Mouse (Mus musculus): ENCODE measurements around the gene Irf1.

Gene Irf1

DNA sequence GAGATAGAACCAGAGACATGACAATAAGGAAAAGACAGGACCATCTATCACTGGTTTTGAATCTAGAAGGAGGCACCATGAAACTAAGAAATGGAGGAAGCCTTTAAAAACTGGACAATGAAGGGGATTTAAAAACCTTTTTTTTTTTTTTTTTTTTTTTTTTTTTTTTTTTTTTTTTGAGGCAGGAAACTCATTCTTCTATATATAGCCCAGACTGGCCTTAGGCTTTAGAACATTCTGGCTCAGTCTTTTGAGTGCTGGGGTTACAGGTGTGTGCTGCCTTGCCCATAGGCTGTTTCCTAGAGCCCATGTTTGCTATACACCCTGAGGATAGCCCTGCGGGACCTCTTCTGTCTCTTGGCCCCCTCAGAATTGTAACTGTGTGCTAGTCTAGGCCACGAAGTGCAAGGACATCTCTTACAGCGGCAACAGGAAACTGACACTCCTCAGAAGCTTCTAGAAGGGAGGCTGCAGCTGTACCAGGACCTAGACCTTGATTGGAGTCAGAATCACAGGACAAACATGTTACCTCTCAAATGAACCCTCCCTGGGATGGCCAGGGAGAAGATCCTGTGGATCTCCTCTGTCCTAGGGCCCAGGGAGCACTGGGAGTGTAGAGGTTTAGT is 15.6 kb downstream of the Irf1 start:
- no peak for DNase-seq

DNA sequence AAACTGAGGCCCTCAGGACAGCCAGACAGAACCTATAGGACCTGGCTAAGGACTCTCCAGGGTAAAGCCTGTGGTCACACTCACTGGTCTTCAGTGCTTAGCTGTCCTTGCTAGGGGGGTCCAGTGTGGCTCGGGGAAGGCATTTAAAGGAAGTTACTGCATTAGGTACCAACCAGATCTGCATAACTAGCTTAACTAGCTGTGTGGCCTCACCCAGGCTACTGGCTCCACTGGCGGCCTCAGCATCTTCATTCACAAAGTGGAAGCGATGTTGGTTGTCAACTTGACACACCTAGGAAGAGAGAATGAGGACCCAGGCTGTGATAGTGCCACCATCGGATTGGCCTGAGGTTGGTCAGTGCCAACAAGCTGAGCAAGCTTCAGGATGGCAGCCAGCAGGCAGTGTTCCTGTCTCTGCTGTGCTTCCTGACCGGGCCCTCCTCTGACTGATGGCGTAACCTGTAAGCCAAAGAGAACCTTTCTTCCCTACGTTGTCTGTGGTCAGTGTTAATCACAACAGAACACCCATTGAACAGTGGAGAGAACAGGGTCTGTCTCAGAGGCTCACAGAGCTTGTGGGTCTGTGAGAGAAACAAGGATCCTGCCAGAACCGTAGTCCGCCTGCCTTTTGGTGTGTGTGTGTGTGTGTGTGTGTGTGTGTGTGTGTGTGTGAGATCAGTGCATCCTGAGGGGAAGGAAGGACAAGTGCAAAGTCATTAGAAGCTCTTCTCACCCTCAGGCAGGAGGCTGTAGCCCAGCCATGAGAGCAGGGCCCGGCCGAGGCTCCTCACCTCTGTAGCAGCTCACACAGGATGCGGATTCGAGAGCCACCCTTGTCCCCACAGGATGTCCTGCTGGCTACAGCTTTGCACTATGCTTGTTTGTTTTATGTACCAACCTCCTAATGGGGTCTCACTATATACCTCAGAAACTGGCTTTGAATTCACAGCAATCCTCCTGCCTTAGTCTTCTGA is 16.5 kb downstream of the Irf1 start:
- DNase-seq, result peak; percentile 73

DNA sequence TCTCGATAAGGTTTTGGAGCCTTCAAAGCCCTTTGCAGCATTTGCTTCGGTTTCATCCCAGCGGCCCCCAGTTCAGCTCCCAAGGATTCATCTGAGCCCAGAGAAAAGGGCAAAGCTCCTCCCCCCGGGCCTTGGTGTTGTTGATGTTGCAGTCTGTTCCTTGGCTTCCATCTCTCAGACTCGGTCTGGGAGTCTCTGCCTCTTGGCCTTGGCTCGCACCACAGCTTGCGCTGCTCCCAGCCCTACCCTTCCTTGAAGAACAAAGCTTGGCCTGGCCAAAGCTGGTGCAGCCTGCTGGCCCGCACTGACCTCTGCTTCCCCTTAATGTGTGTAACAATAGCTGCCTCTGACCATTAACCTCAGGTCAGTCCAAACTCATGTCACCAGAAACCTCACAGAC is 18.4 kb downstream of the Irf1 start:
- peak; percentile 92 for DNase-seq

DNA sequence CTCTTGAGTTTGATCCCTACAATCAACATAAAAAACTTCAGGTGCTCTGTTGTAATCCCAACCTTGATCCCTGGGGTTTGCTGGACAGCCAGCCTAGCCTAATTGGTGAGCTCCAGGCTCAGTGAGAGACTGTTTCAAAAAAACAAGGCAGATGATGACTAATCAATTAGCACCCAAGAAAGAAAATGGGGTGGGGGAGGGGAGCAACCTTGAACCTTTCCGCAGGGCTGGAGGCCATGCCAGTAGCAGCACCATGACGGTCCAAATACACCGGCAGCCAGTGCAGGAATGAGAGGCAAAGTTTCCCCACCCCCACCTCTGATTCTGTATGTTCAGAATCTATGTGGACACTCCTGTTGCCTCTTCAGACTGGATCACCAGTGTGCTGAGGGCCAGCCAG is 19.5 kb downstream of the Irf1 start:
- no peak for DNase-seq

DNA sequence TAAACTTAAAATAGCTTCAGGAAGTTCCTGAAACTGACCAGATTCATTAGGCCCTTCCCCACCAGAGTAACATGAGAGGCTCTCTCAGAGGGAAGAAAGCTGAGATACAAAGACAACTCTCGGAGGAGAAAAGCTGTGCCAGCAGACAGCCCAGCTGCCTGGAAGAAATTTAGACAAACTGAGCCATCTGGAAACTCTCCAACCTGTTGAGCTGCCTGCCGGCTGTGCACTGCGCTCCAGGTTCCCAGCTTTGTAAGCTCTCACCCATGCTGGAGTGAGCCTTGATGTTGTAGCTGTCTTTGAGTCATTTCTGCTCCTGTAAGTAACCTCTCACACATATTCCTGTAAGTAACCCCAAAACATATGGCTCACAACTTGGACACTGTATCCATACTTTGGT is 23.2 kb downstream of the Irf1 start:
- no peak for DNase-seq

DNA sequence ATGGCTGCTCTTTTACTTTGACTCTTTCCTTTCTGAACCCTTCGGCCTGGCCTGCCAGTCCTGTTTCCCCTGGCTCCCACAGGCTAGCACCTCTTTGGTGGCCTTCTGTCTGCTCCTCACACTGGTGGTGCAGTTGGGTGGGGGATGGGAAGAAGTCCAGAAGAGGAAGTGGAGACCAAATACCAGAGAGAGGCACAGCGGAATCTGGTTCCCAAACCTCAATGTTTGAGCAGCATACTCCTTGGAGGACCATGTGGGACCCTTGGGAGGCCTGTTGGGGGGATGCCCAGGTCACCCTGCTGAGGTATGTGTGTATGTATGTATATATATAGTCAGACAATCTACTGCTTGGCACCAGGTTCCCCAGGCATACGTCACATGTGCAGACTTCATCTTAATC is 24.2 kb downstream of the Irf1 start:
- peak; percentile 51 for DNase-seq

DNA sequence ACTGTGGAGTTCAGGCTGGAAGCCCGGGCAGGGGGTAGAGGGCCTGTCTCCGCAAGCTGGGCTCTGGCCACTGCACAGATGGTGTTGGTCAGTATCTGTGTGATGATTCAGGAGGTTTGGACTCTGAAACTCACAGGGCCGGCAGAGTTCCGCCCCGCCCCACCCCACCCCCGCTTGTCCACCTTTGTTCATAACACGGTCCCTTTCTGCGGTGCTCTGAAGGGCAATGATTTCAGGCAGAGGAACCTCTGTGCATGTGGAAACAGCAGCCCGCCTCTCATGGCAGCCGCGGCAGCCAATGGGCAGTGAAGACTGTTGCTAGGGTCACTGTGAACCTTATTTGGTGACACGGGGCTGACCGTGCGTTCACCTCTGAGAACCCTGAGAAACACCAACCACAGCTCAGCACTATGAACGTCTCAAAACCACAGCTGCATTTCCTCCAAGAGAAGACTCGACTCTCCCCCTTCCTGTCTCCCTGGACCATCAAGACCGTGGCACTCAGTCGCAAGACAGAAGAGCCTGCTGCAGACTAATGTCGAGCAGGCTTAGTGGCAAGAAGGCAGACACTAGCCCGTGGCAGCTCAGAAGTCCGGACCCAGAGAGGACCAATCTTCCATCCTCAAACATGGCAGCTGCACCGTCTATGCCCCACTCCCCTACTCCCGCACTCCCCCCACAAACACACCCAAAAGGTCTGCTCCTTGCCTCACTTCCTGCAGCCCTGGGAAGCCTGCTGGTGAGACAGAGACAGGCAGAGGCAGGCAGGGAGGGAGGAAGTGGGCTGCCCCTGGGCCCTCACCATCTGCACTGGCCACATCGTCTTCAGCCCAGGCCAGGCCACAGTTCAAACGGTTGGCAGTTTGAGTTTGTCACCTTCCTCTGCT is 25.1 kb downstream of the Irf1 start:
- peak; percentile 84 for DNase-seq

DNA sequence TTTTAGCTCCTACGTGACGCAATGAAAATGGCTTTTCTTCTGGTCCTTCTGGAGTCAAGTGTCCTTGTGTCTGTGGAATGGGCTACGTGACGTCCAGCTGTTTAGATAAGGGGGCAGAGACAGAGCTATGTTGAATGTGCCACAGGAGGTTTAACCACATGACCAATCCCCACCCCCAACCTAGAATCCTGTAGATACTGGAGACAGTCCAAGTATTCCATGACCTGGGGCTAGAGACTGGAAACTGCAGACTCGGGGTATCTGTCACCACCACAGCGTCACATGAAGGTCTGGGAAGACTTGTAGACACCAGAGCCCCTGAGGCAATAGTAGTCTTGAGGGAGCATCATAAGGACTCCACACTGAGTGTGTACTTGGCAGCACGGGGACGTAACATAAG is 26.0 kb downstream of the Irf1 start:
- no peak for DNase-seq

DNA sequence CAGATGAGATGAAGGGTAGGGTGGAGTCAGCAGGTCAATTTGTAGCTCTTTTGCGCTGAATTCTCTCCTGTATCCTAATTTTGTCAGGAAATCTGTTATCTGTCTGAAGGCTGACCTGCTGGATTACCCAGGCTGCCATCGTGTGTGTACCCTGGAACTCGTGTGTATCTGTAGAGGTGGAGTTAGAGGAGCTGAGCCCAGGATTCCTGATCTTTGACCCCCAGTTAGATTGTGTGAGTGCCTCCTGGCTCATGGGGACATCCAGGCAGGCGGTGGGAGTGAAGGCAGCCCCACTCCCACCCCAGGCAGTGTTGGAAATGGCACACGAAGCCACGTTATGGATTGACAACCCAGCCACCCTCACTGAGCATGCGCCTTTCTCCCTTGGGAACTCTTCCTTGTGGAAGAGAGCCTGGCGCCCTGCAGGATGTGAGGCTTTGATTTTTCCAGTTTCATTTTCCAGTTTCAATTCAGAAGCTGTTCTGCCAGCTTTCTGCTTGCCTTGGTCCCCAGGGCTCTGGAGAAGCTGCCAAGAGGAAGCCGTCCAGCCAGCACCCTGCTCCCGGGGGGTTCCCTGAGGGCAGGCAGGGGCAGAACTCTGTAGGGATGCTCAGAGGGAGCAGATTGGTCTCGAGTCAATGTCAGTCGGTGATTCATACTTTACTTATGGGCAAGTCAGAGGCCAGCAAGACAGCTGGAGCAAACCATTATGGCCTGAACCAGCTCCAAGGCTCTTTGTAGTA is 26.8 kb downstream of the Irf1 start:
- peak; percentile 89 for DNase-seq

DNA sequence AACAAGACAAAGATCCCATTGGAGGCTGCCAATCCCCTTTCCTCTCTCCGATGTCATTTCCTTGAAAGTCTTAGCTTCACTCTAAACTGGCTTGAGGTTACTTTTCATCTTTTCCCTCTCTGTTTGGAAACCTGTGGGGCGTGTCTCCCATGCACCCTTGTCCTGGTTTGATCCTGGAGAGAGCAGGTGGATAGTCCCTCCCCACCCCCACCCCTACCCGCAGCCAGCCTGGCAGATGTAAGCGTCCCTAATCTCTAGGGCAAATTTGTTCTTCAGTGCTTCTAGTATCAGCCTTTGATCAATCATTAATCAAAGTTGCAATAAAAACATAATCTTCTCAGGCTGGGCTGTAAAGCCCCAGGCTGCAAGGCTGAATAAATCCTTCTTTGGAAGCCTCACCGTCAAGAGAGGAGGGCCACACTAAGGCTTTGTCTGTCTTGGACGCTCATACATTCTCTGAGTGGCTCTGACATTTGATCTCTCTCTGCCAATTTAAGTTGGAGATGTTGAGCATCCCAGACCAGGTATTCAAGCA is 27.6 kb downstream of the Irf1 start:
- DNase-seq, result no peak

DNA sequence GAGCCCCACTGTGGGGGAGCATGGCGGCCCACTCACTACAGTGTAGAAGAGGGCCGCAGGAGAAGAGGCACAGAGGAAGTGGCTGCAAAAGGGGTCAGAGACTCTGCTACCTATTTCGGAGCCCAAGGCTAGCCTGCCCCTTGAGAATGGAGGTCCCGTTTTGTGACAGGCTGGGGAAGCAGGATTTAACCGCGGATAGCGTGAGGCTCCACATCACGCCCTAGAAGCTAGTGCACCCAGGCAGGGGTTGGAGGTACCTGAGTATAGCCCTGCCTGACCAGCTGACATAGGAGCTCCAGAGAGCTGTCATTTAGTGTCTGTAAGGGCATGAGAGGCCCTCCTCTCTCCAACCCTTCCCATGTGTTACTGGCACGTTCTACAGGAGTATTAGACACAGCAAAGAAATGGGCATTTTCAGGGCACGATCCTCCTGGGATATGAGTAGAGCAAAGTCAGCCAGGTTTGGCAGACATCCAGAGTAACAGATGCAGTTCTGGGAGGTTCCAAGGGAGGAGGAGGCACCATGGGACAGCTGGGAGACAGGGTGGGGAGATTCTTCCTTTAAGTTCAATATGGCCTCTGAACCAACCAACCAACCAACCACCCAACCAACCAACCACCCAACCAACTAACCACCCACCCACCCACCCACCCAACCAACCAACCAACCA is 28.4 kb downstream of the Irf1 start:
- no peak for DNase-seq

DNA sequence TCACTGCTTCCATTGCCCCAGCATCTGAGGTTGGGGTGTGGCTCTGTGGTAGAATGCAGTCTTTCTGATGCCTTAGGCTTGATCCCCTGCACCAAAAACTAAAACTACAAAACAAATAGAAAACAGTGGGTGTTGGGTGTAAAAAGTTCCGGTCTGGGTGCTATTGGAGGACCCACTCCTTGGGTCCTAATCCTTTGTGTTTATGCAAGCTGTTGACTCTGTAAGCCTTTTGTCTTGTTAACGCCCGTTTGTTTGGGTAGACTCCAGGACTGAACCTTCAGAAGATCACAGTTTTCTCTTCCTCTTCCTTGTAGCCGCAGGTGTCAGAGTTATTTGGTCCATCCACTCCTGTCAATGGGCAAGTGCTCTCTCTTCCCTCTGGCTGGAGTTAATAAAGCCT is 30.2 kb downstream of the Irf1 start:
- no peak for DNase-seq

DNA sequence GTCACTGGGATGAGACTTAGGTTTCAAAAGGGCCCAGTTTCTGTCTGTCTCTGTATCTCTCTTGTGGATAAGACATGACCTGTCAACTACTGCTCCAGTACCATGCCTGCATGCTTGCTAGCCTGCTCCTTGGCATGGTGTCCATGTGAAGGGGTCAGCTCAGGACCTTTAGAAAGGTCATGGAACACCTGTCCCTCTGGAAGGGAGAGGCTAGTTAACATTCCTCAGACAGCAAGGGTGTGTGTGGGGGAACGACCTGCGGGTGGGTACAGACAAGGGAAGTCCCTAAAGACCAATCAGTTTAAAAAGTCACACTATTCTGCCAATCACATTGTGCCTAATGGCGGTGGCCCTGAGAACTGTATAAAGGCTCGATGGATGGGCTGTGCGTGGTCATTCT is 31.2 kb downstream of the Irf1 start:
- no peak for DNase-seq

DNA sequence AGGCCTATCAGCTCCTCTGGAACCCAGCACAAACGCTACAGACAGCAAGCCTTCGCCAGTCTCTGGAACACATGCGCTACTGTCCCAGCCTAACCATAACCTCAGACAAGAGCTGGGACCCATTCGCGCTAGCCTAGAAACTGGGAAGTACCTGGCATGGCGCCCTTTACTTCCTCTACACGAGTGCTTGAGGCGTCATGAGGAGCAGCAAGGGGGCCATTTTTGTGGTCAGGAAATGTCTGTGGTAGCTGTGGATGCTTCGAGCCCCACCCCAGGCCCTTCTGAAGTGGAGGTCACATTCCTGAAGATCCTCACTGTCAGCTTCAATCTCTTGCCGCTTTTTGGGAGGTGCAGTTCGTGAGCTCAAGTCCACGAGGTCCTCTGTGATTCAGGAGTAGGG is 33.3 kb downstream of the Irf1 start:
- DNase-seq, result no peak

DNA sequence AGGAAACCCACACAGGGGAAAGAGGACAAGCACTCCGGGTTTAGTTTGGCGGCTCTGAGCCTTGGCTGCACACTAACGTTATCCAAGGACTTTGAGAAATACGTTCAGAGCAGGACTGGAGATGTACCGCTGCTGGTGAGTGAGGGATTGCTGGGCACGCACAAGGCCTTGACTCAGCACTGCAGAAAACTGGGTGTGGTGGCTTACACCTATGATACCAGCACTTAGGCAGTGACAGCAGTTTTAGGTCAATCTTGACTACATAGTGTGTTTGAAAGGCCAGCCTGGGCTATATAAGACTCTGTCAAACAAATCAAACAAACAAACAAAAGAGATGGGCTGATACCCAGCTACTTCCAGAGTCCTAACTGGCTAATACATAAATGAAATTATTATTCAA is 33.7 kb downstream of the Irf1 start:
- DNase-seq, result no peak

DNA sequence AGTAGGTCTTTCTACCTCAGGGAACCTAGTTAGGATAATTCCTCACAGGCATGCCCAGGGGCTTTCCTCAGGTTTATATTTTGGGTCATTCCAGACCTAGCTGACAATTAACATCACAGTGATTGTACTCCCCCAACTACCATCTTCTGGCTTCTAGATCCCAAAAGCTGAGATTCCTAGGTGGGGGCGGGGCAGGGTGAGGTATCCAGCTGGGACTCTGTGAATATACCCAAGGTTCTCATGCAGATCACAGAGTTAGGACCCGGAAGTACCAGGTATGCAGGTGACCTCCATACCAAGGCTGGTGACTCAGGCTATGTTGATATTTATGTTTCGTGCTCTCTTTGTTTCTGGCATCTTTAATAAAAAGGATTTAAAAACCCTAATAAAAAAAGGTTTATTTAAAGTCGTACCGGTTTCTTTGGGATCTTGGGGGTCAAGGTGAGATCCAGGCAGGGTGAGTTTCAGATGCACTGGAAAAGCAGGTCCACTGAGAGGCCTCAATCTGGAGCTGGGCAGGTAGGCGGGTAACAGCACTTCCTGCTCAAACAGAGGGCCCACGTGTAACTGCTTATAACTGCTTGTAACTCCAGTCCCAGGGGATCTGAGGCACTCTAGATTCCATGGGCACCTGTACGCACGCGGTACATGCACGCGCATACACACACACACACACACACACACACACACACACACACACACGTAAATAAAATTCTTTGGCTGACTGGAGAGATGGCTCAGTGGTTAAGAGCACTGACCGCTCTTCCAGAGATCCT is 34.9 kb downstream of the Irf1 start:
- DNase-seq, result no peak

DNA sequence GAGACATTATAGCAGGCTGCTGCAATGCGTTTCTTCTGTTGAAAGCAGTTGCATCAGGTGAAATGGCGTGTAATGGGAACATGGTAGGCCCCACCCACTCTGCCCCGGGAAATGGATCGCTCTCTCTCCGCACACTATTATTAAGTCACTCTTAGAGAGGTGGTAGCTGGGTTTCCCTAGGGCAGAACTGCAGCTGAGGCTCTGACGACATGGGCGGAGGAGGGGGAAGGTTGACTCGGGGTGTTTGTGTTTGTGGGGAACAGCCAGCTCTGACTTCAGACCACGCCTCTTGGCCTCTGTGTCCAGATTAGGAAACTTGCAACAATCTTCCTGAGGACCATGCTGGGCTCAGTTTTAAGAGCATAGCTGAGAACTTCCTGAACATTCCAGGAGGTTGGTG is 36.0 kb downstream of the Irf1 start:
- peak; percentile 96 for DNase-seq

DNA sequence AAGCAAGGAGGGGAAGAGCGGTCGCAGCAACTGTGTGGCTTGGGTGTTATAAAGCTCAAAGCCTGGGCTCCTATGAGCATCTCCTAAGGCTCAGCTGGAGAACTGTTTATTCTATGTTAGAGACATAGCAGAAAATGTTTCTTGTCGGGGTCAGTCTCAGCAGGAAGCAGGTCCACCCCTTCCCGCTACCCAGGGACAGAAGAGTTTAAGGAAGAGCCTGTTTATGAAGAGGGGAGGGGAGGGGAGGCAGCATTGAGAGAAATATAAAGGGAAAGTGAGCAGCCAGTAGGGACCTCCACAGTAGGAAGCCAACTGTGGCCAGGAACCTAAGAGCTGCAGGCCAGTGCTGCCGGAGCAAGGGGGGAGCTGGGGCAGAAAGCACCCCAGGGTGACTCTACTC is 39.5 kb downstream of the Irf1 start:
- DNase-seq, result peak; percentile 79

DNA sequence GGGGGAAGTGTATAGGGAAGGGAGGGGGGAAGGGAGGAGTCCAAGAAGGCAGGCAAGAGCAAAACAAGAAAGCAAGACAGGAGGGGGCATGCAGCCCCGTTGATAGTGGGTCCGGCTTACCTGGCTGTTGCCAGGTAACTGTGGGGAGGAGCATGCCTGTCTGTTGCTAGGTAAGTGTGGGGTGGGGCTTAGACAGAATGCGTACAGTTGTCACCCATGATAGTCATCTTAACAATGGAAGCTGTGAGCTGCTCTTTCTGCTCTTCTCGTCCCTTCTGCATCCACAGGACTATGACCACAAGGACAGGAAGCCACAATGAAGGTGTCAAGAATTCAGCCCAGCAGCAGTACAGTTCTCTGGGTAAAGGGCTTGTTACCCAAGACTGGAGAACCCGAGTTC is 40.3 kb downstream of the Irf1 start:
- no peak for DNase-seq

DNA sequence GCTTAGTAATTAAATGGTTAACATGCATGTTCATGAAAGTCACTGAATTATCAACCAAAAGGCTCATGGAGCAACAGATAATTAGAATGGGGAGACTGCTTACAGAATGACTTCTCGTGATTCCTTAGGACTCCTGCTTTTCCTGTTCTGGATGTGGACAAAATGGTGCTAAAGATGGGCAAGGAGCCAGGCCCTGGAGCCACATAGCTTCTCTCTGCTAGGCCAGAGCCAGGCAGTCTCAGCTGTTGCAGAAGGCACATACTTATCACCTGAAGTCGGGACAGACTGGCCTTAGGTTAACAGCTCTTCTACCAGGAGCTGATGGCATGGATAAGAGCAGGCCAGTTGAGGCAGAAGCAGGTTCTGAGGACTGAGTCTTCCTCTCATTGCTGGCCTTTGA is 40.9 kb downstream of the Irf1 start:
- DNase-seq, result peak; percentile 49

DNA sequence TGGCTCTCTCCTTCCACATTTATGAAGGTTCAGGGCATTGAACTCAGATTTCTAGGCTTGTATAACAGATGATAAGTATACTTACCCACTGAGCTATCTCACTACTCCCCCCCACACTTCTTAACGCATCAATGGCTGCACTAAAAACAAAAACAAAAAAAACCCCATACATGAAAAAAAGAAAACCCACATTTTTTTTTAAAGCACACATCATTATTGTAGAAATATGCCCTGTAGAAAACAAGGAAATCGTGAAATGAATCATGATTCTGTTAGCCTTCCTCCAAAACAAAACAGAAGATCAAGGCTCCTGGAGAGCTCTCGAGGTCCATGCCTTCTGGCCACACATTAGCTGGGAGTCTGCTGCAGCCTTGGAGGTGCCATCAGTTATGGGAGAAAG is 41.5 kb downstream of the Irf1 start:
- DNase-seq, result no peak
